Mouse (Mus musculus): ENCODE measurements around the gene Gm5737.

Gene Gm5737

GRCm38 (mm10) chr7:120843037-120843621, 31.0 kb downstream of the Gm5737 start:
- DNase-seq (ENCODE audit: low spot score), result peak; percentile 61

GRCm38 (mm10) chr7:120843852-120844435, 31.8 kb downstream of the Gm5737 start:
- DNase-seq (ENCODE audit: low spot score), result no peak

GRCm38 (mm10) chr7:120844689-120845088, 32.5 kb downstream of the Gm5737 start:
- no peak for DNase-seq (ENCODE audit: low spot score)

DNA sequence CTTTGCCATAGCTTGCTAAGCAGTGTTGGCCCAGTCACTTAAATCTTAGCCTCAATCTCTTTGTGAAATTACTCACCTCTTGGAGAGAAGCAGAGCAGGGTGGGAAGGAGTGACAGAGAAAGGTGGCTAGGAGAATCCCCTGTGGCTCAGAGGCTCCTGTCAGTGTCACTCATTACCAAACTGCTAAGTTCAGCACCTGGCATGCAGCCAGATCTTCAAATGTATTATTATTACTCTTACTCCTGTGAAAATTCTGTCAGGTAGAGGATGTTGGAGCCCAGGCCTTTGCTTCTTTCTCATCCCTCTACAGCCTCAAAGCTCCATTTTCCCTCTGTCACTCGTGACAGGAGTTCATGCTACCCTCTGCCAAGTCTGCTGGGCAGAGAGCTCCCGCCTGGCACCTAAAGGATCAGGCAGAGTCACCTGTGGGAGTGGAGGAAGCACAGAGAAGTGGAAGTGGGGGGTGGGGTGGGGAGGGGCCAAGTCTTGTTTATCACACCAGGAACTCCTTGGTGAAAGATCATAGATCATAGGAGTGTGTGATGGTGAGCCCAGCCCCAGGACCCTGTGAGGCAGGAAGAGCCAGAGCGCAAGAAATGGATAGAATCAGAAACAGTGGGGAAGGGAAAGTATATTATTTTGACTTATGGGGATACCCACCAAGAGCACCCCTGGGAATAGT, 36.8 kb downstream of the Gm5737 start:
- no peak for DNase-seq (ENCODE audit: low spot score)

DNA sequence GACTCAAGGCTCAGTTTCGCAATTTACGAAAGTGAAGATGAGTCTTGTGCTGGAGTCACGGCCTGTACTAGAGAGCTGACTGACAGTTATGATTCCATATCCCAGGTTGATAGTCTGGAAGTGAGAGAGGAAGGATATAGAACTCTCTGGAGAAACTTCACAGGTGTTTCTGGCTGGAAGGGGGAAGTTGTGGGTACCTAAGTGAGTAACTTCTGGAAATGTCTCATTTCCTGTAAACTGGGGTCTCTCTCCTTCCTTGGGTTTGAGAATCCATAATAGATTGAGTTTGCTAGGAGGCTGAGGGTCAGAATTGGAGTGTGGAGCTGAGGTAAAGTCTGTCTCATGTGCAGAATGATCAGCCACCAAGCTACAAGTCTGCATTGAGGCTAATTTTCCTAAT, 38.0 kb downstream of the Gm5737 start:
- no peak for DNase-seq (ENCODE audit: low spot score)

- no peak for DNase-seq (ENCODE audit: low spot score)
Measured at GRCm38 (mm10) chr7:120859854-120860253, 47.7 kb downstream of the Gm5737 start.

GRCm38 (mm10) chr7:120860799-120861487, 48.8 kb downstream of the Gm5737 start:
- no peak for DNase-seq (ENCODE audit: low spot score)

DNA sequence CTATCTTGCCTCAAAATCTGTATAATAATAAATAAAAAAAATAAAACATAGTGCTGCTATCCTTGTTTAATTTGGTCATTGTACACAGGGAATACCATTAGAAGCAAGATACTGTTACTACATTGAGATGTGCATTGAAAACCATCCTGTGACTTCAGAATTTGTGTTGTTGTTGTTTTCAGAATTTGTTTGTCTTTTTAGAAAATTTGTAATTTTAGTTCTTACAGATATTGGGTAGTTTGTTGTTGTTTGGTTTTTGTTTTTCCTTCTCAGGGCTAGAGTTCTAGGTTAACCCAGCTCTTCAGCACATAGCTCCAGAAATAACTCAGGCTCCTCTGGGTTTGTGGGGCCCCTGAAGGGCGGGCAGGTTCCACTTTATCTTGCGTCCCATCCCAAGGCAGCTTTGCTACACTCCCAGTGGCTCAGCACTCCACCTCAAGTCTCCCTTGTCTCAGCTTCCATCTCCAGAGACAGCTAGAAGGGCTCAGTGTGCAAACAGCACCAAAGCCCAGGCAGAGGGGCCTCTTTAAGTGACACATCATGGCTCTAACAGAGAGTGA, 49.4 kb downstream of the Gm5737 start:
- no peak for DNase-seq (ENCODE audit: low spot score)

DNA sequence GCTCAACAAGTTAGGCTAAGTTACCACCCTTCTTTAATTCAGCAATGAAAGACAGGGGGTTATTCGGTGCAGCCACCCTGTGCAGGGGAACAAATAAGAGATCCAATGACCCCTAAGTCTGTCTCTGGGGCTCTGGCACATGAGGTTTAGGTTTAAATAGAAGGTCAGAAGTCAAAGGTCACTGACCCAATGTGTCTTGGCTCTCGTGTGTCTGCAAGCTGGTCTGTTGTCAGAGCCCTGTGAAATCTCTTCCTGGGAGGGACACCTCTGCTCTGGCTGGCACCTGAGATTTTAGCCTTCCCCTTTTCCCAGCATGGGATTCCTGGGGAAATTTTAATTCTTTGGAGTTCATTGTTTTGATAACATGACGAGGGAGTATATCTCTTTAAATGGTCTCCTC, 50.0 kb downstream of the Gm5737 start:
- no peak for DNase-seq (ENCODE audit: low spot score)

DNA sequence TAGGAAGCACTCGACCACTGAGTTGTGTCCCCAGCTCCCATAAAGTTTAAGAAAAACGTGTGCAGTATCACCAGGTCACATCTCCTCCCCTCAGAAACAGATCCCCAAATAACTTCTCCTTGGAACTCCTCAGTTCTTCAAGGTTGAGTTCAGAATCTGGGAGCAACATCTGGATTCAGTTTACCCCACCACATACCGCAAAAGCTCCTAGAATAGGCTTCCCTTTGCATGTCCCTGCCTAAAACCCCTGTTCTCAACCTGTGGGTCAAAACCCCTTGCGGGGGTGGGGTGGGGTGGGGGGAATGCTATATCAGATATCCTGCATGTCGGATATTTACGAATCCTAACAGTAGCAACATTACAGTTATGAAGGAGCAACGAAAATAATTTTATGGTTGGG, 50.5 kb downstream of the Gm5737 start:
- no peak for DNase-seq (ENCODE audit: low spot score)

DNA sequence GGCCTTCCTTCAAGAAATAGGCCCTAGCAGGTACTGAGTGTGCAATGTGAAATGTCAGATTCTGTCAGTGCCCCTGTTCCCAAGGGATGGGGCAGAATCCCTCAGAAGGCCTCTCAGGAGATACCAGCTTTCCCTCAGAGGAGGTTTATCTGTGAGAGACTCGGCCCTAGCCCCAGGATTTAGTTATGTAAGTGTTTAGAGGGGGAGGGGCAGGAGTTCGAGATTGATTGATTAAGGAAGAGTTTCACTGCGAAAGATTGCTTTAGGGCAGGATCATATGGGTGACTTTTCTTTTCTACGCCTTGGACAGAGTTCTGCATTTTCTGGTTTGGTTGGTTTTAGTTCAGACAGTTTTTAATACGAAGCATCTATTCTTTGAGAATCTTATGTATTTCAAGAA, 51.3 kb downstream of the Gm5737 start:
- no peak for DNase-seq (ENCODE audit: low spot score)

DNA sequence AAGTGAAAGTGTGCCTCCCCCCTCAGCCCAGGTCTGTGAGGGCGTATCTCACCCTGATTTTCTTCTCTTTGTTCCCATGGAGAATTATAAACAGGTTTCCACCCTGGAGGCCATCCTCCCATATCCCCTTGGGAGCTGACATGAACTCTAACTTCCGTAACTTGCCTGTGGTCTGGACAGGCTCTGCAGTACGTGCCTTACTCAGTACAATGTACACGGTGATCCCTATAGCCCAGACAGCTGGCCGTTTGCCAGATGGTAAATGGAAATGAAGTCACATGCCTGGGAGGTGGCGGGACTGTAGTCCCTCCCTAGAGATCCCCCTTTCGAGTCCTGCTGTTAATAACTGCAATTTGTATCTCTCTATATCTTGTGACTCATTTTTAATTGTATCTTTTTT, 52.9 kb downstream of the Gm5737 start:
- DNase-seq (ENCODE audit: low spot score), result no peak

DNA sequence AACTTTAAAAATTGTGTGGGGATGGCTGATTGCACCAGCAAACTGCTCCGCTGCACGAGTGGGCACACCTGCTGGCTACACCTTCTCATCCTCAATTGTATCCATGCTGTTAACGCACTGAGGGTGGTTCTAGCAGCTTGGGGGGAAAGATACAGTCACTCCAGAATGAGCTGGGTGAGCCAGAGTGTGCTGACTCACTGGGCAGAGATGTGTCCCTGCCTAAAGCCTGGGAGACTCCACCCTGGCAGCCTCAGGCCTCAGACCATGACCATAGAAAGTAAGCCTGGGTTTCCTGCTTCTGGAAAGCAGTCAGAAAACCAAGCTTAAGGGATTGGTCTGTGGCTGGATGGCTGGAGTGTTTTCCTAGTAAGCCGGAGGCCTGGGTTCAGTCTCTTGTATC, 53.7 kb downstream of the Gm5737 start:
- DNase-seq (ENCODE audit: low spot score), result no peak

GRCm38 (mm10) chr7:120866684-120867083, 54.5 kb downstream of the Gm5737 start:
- DNase-seq (ENCODE audit: low spot score), result no peak

DNA sequence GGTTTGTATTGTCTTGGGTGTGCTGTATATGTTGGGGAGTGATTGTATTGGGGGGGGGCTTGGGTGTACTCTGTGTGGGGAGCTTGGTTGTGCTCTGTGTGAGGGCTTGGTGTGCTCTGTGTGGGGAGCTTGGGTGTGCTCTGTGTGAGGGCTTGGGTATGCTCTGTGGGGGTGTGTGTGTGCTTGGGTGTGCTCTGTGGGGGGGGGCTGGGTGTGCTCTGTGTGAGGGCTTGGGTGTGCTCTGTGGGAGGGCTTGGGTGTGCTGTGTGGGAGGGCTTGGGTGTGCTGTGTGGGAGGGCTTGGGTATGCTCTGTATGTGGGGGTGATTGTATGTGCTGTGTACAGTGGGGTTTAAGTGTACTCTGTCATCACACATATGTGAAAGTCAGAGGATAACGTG, 55.6 kb downstream of the Gm5737 start:
- DNase-seq (ENCODE audit: low spot score), result no peak

- DNase-seq (ENCODE audit: low spot score), result no peak
Measured at GRCm38 (mm10) chr7:120869883-120870282, 57.7 kb downstream of the Gm5737 start.

GRCm38 (mm10) chr7:120870431-120871008, 58.4 kb downstream of the Gm5737 start:
- no peak for DNase-seq (ENCODE audit: low spot score)

GRCm38 (mm10) chr7:120873083-120873482, 60.9 kb downstream of the Gm5737 start:
- no peak for DNase-seq (ENCODE audit: low spot score)

DNA sequence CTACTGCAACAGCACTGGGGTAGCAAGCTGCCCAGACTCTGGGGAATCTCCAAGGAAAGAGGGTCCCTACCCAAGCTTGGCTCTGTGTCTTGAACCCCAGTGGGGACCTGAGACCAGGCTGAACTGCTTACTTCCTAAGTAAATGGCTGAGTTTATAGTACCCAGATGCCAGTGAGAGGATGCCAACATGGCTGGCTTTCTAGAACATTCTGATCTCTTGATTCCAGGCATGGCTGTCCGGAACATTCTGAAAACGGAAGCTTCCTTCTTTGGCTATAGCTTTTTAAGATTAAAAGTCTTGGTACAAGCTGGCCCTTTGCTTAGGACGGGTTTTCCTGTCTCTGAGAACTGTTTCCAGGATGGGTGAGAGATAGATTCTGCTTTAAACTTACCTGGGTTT, 61.9 kb downstream of the Gm5737 start:
- no peak for DNase-seq (ENCODE audit: low spot score)

GRCm38 (mm10) chr7:120874764-120875539, 62.8 kb downstream of the Gm5737 start:
- no peak for DNase-seq (ENCODE audit: low spot score)

DNA sequence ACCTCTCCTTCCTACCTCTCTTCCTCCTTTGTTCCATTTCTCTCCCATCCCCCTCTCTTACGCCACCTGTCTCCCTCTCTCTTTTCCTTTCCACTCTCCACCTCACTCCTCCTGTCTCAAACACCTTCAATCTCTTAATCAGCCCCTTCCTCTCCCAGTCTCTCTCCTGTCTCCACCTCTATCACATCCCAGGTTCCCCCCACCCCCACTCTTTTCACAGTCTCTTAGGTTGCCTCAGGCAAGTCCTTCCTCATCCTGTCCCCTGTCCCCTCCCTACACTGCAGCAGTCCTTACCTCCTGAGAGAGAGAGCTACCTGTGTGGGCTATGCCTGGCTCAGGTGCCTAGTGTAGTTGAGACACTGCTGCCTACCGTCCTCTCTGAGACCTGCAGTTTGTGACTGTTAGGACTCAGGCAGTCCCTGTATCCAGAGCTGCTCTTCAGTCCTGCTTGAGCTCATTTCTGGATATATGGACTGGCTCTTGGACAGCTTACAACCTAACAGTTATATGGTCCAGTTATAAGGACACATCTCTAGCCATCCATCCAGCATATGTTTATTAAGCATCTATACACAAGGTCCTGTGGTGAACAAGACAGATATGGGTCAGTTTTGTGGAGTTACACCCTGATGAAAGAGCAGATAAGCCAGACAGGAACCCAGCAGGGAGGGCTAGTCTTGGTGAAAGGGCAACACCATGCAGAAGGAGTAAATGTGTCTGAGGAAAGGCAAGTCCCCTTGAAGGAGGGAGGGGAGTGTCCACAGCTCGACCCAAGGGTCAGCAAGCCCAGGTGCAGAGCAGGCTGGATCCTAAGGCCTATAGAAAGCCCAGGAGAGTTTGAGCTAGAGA, 63.6 kb downstream of the Gm5737 start:
- DNase-seq (ENCODE audit: low spot score), result no peak

All from T-cell, adult 2 months (primary cell).